Mouse (Mus musculus): Measurements from ENCODE around the gene Gpr157.

- TF ChIP-seq CTCF (IDR thresholded peaks at IDR 0.05) (no peak), EP300 (IDR thresholded peaks at IDR 0.05) (no peak)
Observed at GRCm38 (mm10) chr4:150060469-150061170, 26.5 kb upstream of the Gpr157 start.

Measured in lung, postnatal 0 days (tissue).